ENCODE assay signal across 7 mouse cellular contexts in the genomic region with DNA sequence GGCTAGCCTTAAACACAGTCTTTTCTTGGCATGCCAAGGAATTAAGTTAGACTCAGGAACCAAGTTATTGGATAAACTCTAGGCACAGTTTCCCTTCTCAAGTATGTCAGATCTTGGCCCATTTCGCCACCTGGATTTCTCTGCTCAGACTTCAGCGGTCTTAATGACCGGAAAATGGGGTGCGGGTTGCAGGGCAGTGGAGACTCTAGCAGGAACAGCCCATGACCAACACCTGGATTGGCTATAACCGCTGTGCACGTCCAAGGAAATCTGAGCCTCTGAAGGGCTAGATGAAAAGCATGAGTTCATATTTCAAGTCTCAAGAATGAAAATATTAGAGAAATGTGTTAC.
DNase-seq lines count a peak whose midpoint lies in the region; ATAC-seq and TF ChIP-seq lines count a peak whose summit lies in the region.

No protein-coding gene starts in this region.

- dilution Hi-C loops in CH12.LX (cut with MboI; ENCODE audit: extremely low pct_ligation_motif_present, extremely low pct_unique_long_range_greater_than_20kb, low sequenced_read_pairs): no loop called here

- DNase-seq in 3T3-L1 (ENCODE audit: low read depth, low spot score) (peak; percentile 69), CH12.LX (ENCODE audit: extremely low read depth) (no peak)
- DNase-seq in gastrocnemius, postnatal 10 days: peak; percentile 20
- no peak for DNase-seq in liver, embryonic 13.5 days
- peak; percentile 20 for DNase-seq in stomach, postnatal 0 days (ENCODE audit: low spot score)
- no peak for DNase-seq in cerebellum, postnatal 4 days (ENCODE audit: low spot score in 2 of 2)
- no peak for DNase-seq in adrenal gland, adult 2 months

- H3K27ac ChIP-seq in CH12.LX (ENCODE audit: insufficient read depth, low read depth): no peak overlapping the region
- H3K27ac ChIP-seq in liver, embryonic 13.5 days: peak overlapping the region; percentile 35; the same call in 1 of the 2 replicates
- H3K27ac ChIP-seq in stomach, postnatal 0 days (replicated peaks): peak overlapping the region; percentile 92

- ATAC-seq in liver, embryonic 13.5 days (ENCODE audit: low read depth): no peak
- ATAC-seq in stomach, postnatal 0 days (ENCODE audit: low FRiP score, low TSS enrichment): peak; percentile 6; the same call in 1 of the 2 replicates

- H3K4me1 ChIP-seq in CH12.LX (ENCODE audit: control insufficient read depth in 1 of 2, insufficient read depth in 2 of 2): peaks cover 6 to 57% of the 10 kb centered on the region in 2 experiments; a peak in 3 of 4 replicates
- peaks cover 56% of the 10 kb centered on the region for H3K4me1 ChIP-seq in liver, embryonic 13.5 days (replicated peaks)
- 0 out of 2 replicates have a peak, but pooled peaks cover 4% of the 10 kb centered on the region for H3K4me1 ChIP-seq in stomach, postnatal 0 days (replicated peaks; ENCODE audit: control insufficient read depth, insufficient read depth)

- TF ChIP-seq POLR2A in CH12.LX (IDR thresholded peaks at IDR 0.05; ENCODE audit: low read depth, low read length): no peak

- WGBS in liver, embryonic 13.5 days (ENCODE audit: insufficient replicate concordance): 27% methylated on average over 6 of the region's 6 CpGs
- WGBS in stomach, postnatal 0 days: 15% methylated on average over 6 of the region's 6 CpGs

- H3K27me3 ChIP-seq in CH12.LX (replicated peaks): no peaks in the 10 kb centered on the region
- H3K27me3 ChIP-seq in liver, embryonic 13.5 days: no peaks in the 10 kb centered on the region
- no peaks in the 10 kb centered on the region for H3K27me3 ChIP-seq in stomach, postnatal 0 days (ENCODE audit: control insufficient read depth, insufficient read depth, low read length)

- TF ChIP-seq RAD21 in CH12.LX (IDR thresholded peaks at IDR 0.05; ENCODE audit: low read depth, low read length): no peak

- H3K36me3 ChIP-seq in CH12.LX (replicated peaks in 1 of 2; ENCODE audit: control insufficient read depth in 1 of 2, insufficient read depth in 1 of 2, low read length in 1 of 2): peaks cover 2 to 35% of the 10 kb centered on the region in 2 experiments
- peaks cover 16% of the 10 kb centered on the region for H3K36me3 ChIP-seq in liver, embryonic 13.5 days
- no peaks in the 10 kb centered on the region for H3K36me3 ChIP-seq in stomach, postnatal 0 days (ENCODE audit: control insufficient read depth, insufficient read depth, low read length)

- no peak for TF ChIP-seq EP300 in CH12.LX (IDR thresholded peaks at IDR 0.05; ENCODE audit: low read length)
- TF ChIP-seq EP300 in stomach, postnatal 0 days (optimal IDR thresholded peaks at IDR 0.05): no peak

- no peak overlapping the region for H3K9ac ChIP-seq in CH12.LX (ENCODE audit: insufficient read depth, low read depth)
- peak overlapping the region; percentile 84 for H3K9ac ChIP-seq in liver, embryonic 13.5 days
- peak overlapping the region; percentile 81 for H3K9ac ChIP-seq in stomach, postnatal 0 days (ENCODE audit: low read length)

- H3K4me3 ChIP-seq in CH12.LX (replicated peaks in 1 of 3; ENCODE audit: low read depth in 2 of 3, low read length in 2 of 3, poor library complexity in 1 of 3): peak overlapping the region in 1 of 3 experiments; percentile 76
- H3K4me3 ChIP-seq in liver, embryonic 13.5 days (replicated peaks): peak overlapping the region; percentile 78
- H3K4me3 ChIP-seq in stomach, postnatal 0 days (ENCODE audit: low read depth, low read length): peak overlapping the region; percentile 74

- peak overlapping the region; percentile 52; the same call in 1 of the 2 replicates for H3K4me2 ChIP-seq in CH12.LX (ENCODE audit: insufficient read depth, low read depth, poor library complexity, severe bottlenecking)
- peak overlapping the region; percentile 98 for H3K4me2 ChIP-seq in liver, embryonic 13.5 days
- peak overlapping the region; percentile 93 for H3K4me2 ChIP-seq in stomach, postnatal 0 days (replicated peaks; ENCODE audit: low read depth)

- peaks cover 3% of the 10 kb centered on the region; the same call in 1 of the 2 replicates for H3K79me2 ChIP-seq in CH12.LX (replicated peaks; ENCODE audit: control insufficient read depth, extremely low read depth, insufficient read depth, poor library complexity, severe bottlenecking)

- no peaks in the 10 kb centered on the region for H3K9me3 ChIP-seq in CH12.LX (replicated peaks; ENCODE audit: low read length)
- H3K9me3 ChIP-seq in liver, embryonic 13.5 days (replicated peaks): no peaks in the 10 kb centered on the region
- no peaks in the 10 kb centered on the region for H3K9me3 ChIP-seq in stomach, postnatal 0 days (ENCODE audit: control insufficient read depth, low read length)

- no peak for TF ChIP-seq CTCF in CH12.LX (conservative IDR thresholded peaks at IDR 0.05 in 1 of 2, IDR thresholded peaks at IDR 0.05 in 1 of 2; ENCODE audit: low read depth in 2 of 2, low read length in 2 of 2)
- TF ChIP-seq CTCF in stomach, postnatal 0 days (IDR thresholded peaks at IDR 0.05; ENCODE audit: low read depth): no peak

- in situ Hi-C loops in CH12.LX (cut with MboI; ENCODE audit: low pct_ligation_motif_present, low pct_unique_long_range_greater_than_20kb, low sequenced_read_pairs): no loop called here

TF ChIP-seq in CH12.LX, 34 proteins besides CTCF, POLR2A, EP300 and RAD21:
- TF ChIP-seq USF2 (conservative IDR thresholded peaks at IDR 0.05; ENCODE audit: low read depth, low read length) (no peak), E2F4 (IDR thresholded peaks at IDR 0.05; ENCODE audit: insufficient replicate concordance, low read depth, low read length) (no peak), MAZ (IDR thresholded peaks at IDR 0.05; ENCODE audit: low read depth, low read length) (no peak)

Comparison
In these comparisons a context has a peak if more than half of its experiments do, and no peak if none do; other contexts are left out.
1. DNase-seq: peak in 3T3-L1 (single experiment), gastrocnemius, postnatal 10 days (single experiment) and stomach, postnatal 0 days (single experiment); none in CH12.LX (single experiment), liver, embryonic 13.5 days (single experiment), cerebellum, postnatal 4 days (0 of 2) and adrenal gland, adult 2 months (single experiment).
2. Peak in every context shown above with its lines, with median percentiles within 50 percentile points of each other: H3K4me2 ChIP-seq.